ENCODE assay signal across 8 mouse cellular contexts in the genomic region with DNA sequence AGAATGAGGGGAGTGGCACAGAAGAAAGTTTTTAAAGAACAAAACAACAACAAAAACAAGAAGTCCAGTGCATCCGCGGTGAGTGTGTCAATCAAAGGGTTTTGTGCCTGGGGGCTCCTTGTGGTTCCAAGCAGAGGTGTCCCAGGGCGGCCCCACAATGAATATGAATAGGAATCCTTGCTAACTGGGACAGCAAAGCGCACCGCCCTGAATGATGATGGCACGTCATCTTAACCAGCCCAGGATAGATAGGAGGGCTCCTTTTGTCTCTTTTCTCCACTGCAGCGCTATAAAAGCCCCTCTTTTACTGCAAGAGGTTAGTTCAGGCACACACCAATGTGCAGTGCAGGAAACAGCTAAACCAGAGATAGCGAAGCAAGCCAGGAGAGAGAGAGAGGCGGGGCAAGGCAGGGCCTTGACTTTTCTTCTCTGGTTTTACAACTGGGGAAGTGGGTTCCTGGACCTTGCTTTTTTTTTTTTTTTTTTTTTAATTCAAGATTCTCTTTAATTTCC. TPM values are rescaled to one million over a fixed set of nuclear protein-coding genes. Genes with fewer than 3 reads are reported as not detected.
DNase-seq lines count a peak whose midpoint lies in the region; ATAC-seq and TF ChIP-seq lines count a peak whose summit lies in the region.
"Had no signal": no experiment of that assay in that cellular context is flagged by ENCODE, and none has a peak within 500 bp of the region (broad histone marks: within the 10 kb centered on the region; RNA-seq: fewer than 3 reads in every experiment).

A gene (plus strand): TSS at position 463 of the 513 bp plus-strand sequence.

- H3K4me2 ChIP-seq in forebrain, embryonic 15.5 days (replicated peaks) = peak within 1 kb of the TSS; percentile 18
- H3K4me2 ChIP-seq in midbrain, embryonic 13.5 days (replicated peaks) = peak within 1 kb of the TSS; percentile 52

- peak within 1 kb of the TSS; percentile 20 for H3K4me3 ChIP-seq in forebrain, embryonic 15.5 days
- peak within 1 kb of the TSS; percentile 41 for H3K4me3 ChIP-seq in midbrain, embryonic 13.5 days (replicated peaks)
- H3K4me3 ChIP-seq in layer of hippocampus, adult 2 months = no peak within 1 kb of the TSS

- H3K4me1 ChIP-seq in forebrain, embryonic 15.5 days = peaks cover 22% of the 10 kb centered on the region
- H3K4me1 ChIP-seq in midbrain, embryonic 13.5 days (replicated peaks) = peaks cover 34% of the 10 kb centered on the region

- 0 out of 2 replicates have a peak, but pooled peaks have one; percentile 23 for ATAC-seq in forebrain, embryonic 15.5 days (replicated peaks)
- peak; percentile 34; the same call in 1 of the 2 replicates for ATAC-seq in midbrain, embryonic 13.5 days

- DNase-seq in CD4-positive, CD25-positive, alpha-beta regulatory T cell, adult 2 months (ENCODE audit: low read depth, low spot score) = peak; percentile 47
- peak; percentile 32 to 49 for DNase-seq in CD8-positive naive resting alpha-beta T cell, adult 2 months (ENCODE audit: low read depth in 2 of 2, low spot score in 2 of 2)
- no peak for DNase-seq in adrenal gland, adult 8-10 months
- DNase-seq in layer of hippocampus, adult 2 months (ENCODE audit: low spot score in 2 of 2) = no peak
- DNase-seq in frontal cortex, postnatal 10 days (ENCODE audit: low spot score in 2 of 2) = no peak

- no peaks in the 10 kb centered on the region for H3K9me3 ChIP-seq in forebrain, embryonic 15.5 days
- no peaks in the 10 kb centered on the region for H3K9me3 ChIP-seq in midbrain, embryonic 13.5 days

- no peak within 1 kb of the TSS for H3K27ac ChIP-seq in forebrain, embryonic 15.5 days (replicated peaks)
- H3K27ac ChIP-seq in midbrain, embryonic 13.5 days = 0 out of 2 replicates have a peak within 1 kb of the TSS, but pooled peaks have one; percentile 19
- no peak within 1 kb of the TSS for H3K27ac ChIP-seq in layer of hippocampus, adult 2 months

- H3K36me3 ChIP-seq in forebrain, embryonic 15.5 days = no peaks in the 10 kb centered on the region
- H3K36me3 ChIP-seq in midbrain, embryonic 13.5 days = no peaks in the 10 kb centered on the region

- peaks cover 94% of the 10 kb centered on the region for H3K27me3 ChIP-seq in forebrain, embryonic 15.5 days
- peaks cover 98% of the 10 kb centered on the region for H3K27me3 ChIP-seq in midbrain, embryonic 13.5 days

- H3K9ac ChIP-seq in forebrain, embryonic 15.5 days (replicated peaks) = no peak within 1 kb of the TSS
- H3K9ac ChIP-seq in midbrain, embryonic 13.5 days (replicated peaks) = peak within 1 kb of the TSS; percentile 57

- under 1% methylated on average over 9 of the region's 9 CpGs for WGBS in forebrain, embryonic 15.5 days
- 0% methylated on average over 9 of the region's 9 CpGs for WGBS in midbrain, embryonic 13.5 days

- TF ChIP-seq CTCF in layer of hippocampus, adult 2 months (conservative IDR thresholded peaks at IDR 0.05) = no peak

RNA-seq across cellular contexts. Expression of the gene that starts here (rescaled TPM):
- polyA plus RNA-seq in forebrain, embryonic 15.5 days (2015; fragmentation: Nextera tagmentation; extraction: Ambion mirVana) = 0.99 and 1.6 TPM in 2 replicates
- 9.3 and 25.7 TPM in 2 replicates for polyA plus RNA-seq in midbrain, embryonic 13.5 days (2015; fragmentation: Nextera tagmentation; extraction: Ambion mirVana)
- total RNA-seq in adrenal gland, adult 8-10 months (2022) = not detected
- total RNA-seq in layer of hippocampus, adult 2 months (2021) = not detected
- polyA plus RNA-seq: large intestine, adult 2 months had no signal

Comparison
In these comparisons a context has a peak if more than half of its experiments do, and no peak if none do; other contexts are left out.
1. DNase-seq: peak in CD4-positive, CD25-positive, alpha-beta regulatory T cell, adult 2 months (single experiment) and CD8-positive naive resting alpha-beta T cell, adult 2 months (2 of 2); none in adrenal gland, adult 8-10 months (single experiment), layer of hippocampus, adult 2 months (0 of 2) and frontal cortex, postnatal 10 days (0 of 2).